Mouse (Mus musculus) liver, adult 2 months (tissue): Measurements from ENCODE around the gene Mapk10. TPM values are rescaled to one million over a fixed set of nuclear protein-coding genes. Genes with fewer than 3 reads are reported as not detected.

Experiments
- DNase-seq: peaks from one replicate; pipeline ENCODE4 v3.0.0-alpha.2; 2011; ENCODE audit warnings: low read depth, low spot score; ENCODE audit errors: extremely low read depth
- H3K27ac ChIP-seq: fragments of 200-500 bp; replicated peaks from 2 replicates; pipeline ENCODE4 v1.5.1; 2012; ENCODE audit warnings: low read depth, mild to moderate bottlenecking, control low read depth, inconsistent platforms, low read length; ENCODE audit not compliant: insufficient read depth
- H3K27me3 ChIP-seq: fragments of 200-500 bp; 2 replicates; pipeline ENCODE4 v1.6.1; 2012; ENCODE audit warnings: mild to moderate bottlenecking, moderate library complexity, low read length, inconsistent platforms; ENCODE audit not compliant: control insufficient read depth, insufficient read depth
- H3K36me3 ChIP-seq: fragments of 200-500 bp; 2 replicates; pipeline ENCODE4 v1.6.1; 2012; ENCODE audit warnings: low read length, inconsistent platforms; ENCODE audit not compliant: control insufficient read depth, insufficient read depth
- H3K4me1 ChIP-seq: fragments of 200-500 bp; 2 replicates; pipeline ENCODE4 v1.6.1; 2011; ENCODE audit warnings: low read length; ENCODE audit not compliant: control insufficient read depth, insufficient read depth
- H3K4me3 ChIP-seq: fragments of 200-500 bp; 2 replicates; pipeline ENCODE4 v1.5.1; 2011; ENCODE audit warnings: low read depth, mild to moderate bottlenecking, control low read depth, low read length, moderate library complexity; ENCODE audit not compliant: insufficient read depth
- H3K79me2 ChIP-seq: fragments of 200-500 bp; 2 replicates; pipeline ENCODE4 v1.6.1; 2012; ENCODE audit warnings: inconsistent platforms, mild to moderate bottlenecking, low read length, moderate library complexity; ENCODE audit not compliant: control insufficient read depth, insufficient read depth
- H3K9ac ChIP-seq: fragments of 200-500 bp; 2 replicates; pipeline ENCODE4 v1.6.1; 2012; ENCODE audit warnings: low read depth, mild to moderate bottlenecking, control low read depth, inconsistent platforms, low read length
- CTCF ChIP-seq: fragments of 200-500 bp; IDR thresholded peaks from 2 replicates; pipeline ENCODE4 v1.5.1; 2011; ENCODE audit warnings: low read depth, low read length, control low read depth
- POLR2A ChIP-seq: fragments of 200-500 bp; IDR thresholded peaks from 2 replicates; pipeline ENCODE4 v1.6.1; 2011; ENCODE audit warnings: low read length, control low read depth; ENCODE audit not compliant: insufficient read depth; ENCODE audit errors: extremely low read depth
- WGBS: fragments of 180-500 bp; shearing (Covaris S2); methylation state at CpG from one replicate; pipeline ENCODE4 v1.1.7; 2018; 5-methylcytosine and 5-hydroxymethylcytosine counted together
- polyA plus RNA-seq: library from polyadenylated mRNA; depleted of rRNA; stranded (reverse); fragments of >200 nt; gene quantifications from 2 replicates; pipeline ENCODE4 v1.2.3, GENCODE M21; 2012
- total RNA-seq: library from RNA; depleted of rRNA; stranded (reverse); fragments of >200 nt; gene quantifications from 2 replicates; pipeline ENCODE4 v1.2.3, GENCODE M21; 2014

The Mapk10 gene
- total and polyA plus RNA-seq, 2 experiments: not detected

DNA sequence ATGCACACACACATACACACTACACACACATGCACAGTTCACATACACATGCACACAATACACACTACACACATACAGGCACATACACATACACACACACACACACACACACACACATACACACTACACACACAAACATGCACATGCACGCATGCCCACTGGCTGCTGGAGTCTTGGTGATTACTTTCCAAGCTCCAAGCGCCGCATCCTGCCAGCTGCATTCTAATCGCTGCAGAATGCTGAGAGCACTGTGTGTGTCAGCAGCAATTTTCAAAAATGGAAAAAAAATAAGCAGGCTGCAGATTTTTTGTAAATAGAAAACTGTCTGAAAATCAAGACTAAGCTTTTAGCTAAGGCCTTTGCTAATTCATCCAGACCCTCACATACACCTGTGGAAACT is 196.8 kb downstream of the Mapk10 start:
- Histone ChIP-seq H3K4me3 (no peak overlapping the region), H3K9ac (no peak overlapping the region), H3K79me2 (no peaks in the 10 kb centered on the region), H3K27me3 (no peaks in the 10 kb centered on the region), H3K4me1 (no peaks in the 10 kb centered on the region), H3K36me3 (no peaks in the 10 kb centered on the region), H3K27ac (no peak overlapping the region)
- DNase-seq: no peak
- TF ChIP-seq POLR2A: no peak
- TF ChIP-seq CTCF: no peak
- 93% methylated on average over 4 of the region's 4 CpGs for WGBS

DNA sequence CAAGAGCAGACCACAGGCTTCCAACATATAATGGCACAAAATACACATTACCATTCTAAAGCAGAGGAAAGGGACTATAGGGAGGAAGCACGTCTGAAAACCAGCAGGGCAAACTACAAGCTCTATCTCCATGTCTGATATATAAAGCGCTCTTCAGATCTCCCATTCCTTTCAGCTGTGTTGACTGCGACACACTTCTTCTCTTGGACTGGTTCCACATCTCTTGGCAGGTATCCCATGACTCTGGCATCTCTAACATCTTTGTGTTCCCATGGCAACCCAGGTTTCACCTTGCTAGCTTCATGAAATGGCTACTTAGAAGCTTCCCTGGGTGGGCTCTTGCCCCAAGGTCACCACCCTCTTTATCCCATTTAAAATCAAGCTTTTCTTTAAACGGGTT is 202.2 kb downstream of the Mapk10 start:
- H3K9ac ChIP-seq: no peak overlapping the region
- H3K79me2 ChIP-seq: no peaks in the 10 kb centered on the region
- no peaks in the 10 kb centered on the region for H3K4me1 ChIP-seq
- no peak overlapping the region for H3K4me3 ChIP-seq
- H3K36me3 ChIP-seq: no peaks in the 10 kb centered on the region
- no peak overlapping the region for H3K27ac ChIP-seq
- TF ChIP-seq POLR2A (no peak), CTCF (no peak)
- DNase-seq: no peak
- no peaks in the 10 kb centered on the region for H3K27me3 ChIP-seq
- WGBS: 85% methylated on average over 4 of the region's 4 CpGs

DNA sequence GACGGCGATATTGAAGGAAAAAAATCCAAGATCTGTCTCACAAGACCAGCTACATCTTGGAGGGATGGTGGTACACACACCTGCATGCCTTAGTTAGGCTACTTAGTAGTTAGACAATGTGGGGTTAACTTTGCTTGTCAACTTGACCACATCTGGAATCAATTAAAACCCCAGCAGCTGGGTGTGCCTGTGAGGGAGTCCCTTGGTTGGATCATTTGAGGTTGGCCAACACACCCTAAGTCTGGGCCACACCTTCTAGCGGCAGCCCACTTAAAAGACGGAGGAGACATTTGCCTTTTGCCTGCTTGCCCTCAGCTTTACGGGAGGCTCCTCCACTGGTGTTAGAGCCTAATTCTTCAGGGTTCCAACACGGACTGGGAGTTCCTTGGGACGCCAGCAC is 209.0 kb downstream of the Mapk10 start:
- Histone ChIP-seq H3K27me3 (no peaks in the 10 kb centered on the region), H3K4me1 (no peaks in the 10 kb centered on the region), H3K36me3 (no peaks in the 10 kb centered on the region), H3K9ac (no peak overlapping the region), H3K27ac (no peak overlapping the region), H3K79me2 (no peaks in the 10 kb centered on the region), H3K4me3 (no peak overlapping the region)
- no peak for DNase-seq
- TF ChIP-seq POLR2A (no peak), CTCF (no peak)
- WGBS: 74% methylated on average over 7 of the region's 7 CpGs

- no peak overlapping the region for H3K27ac ChIP-seq
- H3K27me3 ChIP-seq: no peaks in the 10 kb centered on the region
- no peaks in the 10 kb centered on the region for H3K79me2 ChIP-seq
- no peaks in the 10 kb centered on the region for H3K36me3 ChIP-seq
- no peak overlapping the region for H3K9ac ChIP-seq
- no peak overlapping the region for H3K4me3 ChIP-seq
- peak; percentile 33 for DNase-seq
- no peak for TF ChIP-seq CTCF
- TF ChIP-seq POLR2A: no peak
- H3K4me1 ChIP-seq: no peaks in the 10 kb centered on the region
- WGBS: 67% methylated on average over 6 of the region's 6 CpGs
Observed at GRCm38 (mm10) chr5:103000572-103000971, 210.6 kb downstream of the Mapk10 start.

GRCm38 (mm10) chr5:102998524-102998923 is 212.6 kb downstream of the Mapk10 start:
- TF ChIP-seq CTCF (no peak), POLR2A (no peak)
- H3K36me3 ChIP-seq: no peaks in the 10 kb centered on the region
- no peak for DNase-seq
- no peaks in the 10 kb centered on the region for H3K4me1 ChIP-seq
- no peak overlapping the region for H3K9ac ChIP-seq
- 83% methylated on average over 7 of the region's 7 CpGs for WGBS
- H3K27ac ChIP-seq: no peak overlapping the region
- H3K4me3 ChIP-seq: no peak overlapping the region
- H3K79me2 ChIP-seq: no peaks in the 10 kb centered on the region
- no peaks in the 10 kb centered on the region for H3K27me3 ChIP-seq

DNA sequence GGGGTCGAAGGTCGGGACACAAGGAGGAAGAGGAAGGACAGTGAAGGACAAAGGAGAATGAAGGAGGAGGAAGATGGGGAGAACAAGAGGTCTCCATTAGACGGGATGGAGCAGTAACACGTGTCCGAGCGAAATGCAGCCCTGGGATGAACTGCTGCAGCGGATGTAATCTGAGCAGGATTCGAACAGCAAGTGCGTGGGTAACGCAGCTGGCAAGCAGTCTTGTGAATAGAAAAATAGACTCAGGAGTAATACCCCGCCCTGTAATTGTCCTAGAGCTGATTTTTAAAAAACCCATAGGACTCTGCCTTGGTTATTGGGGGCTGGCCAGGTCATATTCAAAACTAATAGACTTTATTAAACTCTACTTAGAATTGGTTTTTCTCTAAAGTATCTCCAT is 213.2 kb downstream of the Mapk10 start:
- no peaks in the 10 kb centered on the region for H3K36me3 ChIP-seq
- DNase-seq: no peak
- 88% methylated on average over 11 of the region's 11 CpGs for WGBS
- H3K79me2 ChIP-seq: no peaks in the 10 kb centered on the region
- H3K4me3 ChIP-seq: no peak overlapping the region
- no peaks in the 10 kb centered on the region for H3K27me3 ChIP-seq
- no peaks in the 10 kb centered on the region for H3K4me1 ChIP-seq
- H3K27ac ChIP-seq: no peak overlapping the region
- no peak for TF ChIP-seq POLR2A
- no peak for TF ChIP-seq CTCF
- H3K9ac ChIP-seq: no peak overlapping the region

DNA sequence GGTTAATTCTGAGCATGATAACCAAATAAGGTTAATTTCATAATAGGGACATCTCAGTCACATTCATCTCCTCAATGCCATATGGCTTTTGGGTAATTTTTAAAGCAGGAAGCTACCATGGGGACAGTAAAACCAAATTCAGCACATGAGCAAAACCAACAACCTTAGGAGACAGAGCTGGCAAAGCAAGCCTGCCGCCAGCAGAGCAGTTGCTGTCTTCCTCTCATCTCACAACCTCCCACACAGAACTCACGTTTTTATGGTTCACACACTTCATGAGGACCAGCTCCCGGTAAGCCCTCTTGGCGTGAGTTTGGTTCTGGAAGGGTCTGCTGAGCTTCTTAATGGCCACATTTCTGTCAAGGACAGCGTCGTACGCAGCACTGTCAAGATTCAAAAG is 214.8 kb downstream of the Mapk10 start:
- DNase-seq: no peak
- no peaks in the 10 kb centered on the region for H3K4me1 ChIP-seq
- TF ChIP-seq POLR2A: no peak
- TF ChIP-seq CTCF: no peak
- no peak overlapping the region for H3K27ac ChIP-seq
- no peaks in the 10 kb centered on the region for H3K36me3 ChIP-seq
- no peaks in the 10 kb centered on the region for H3K27me3 ChIP-seq
- 82% methylated on average over 7 of the region's 7 CpGs for WGBS
- H3K4me3 ChIP-seq: no peak overlapping the region
- no peak overlapping the region for H3K9ac ChIP-seq
- no peaks in the 10 kb centered on the region for H3K79me2 ChIP-seq
